Mouse (Mus musculus) embryonic facial prominence, embryonic 10.5 days (tissue): ENCODE measurements around the gene Trpc2. TPM values are rescaled to one million over a fixed set of nuclear protein-coding genes. Genes with fewer than 3 reads are reported as not detected.

Experiments
- DNase-seq: peaks from one replicate; pipeline ENCODE4 v3.0.0-alpha.2; 2017; ENCODE audit warnings: low spot score
- H3K27ac ChIP-seq: fragments of 300-500 bp; sonication (generic); replicated peaks from 2 replicates; pipeline ENCODE4 v1.5.1; 2016; ENCODE audit warnings: mild to moderate bottlenecking
- H3K27me3 ChIP-seq: fragments of 300-500 bp; sonication (generic); replicated peaks from 2 replicates; pipeline ENCODE4 v1.6.1; 2016; ENCODE audit warnings: low read depth, mild to moderate bottlenecking; ENCODE audit not compliant: poor library complexity, severe bottlenecking
- H3K36me3 ChIP-seq: fragments of 300-500 bp; sonication (generic); replicated peaks from 2 replicates; pipeline ENCODE4 v1.6.1; 2016; ENCODE audit warnings: mild to moderate bottlenecking, moderate library complexity
- H3K4me1 ChIP-seq: fragments of 300-500 bp; sonication (generic); 2 replicates; pipeline ENCODE4 v1.6.1; 2016
- H3K4me3 ChIP-seq: fragments of 300-500 bp; sonication (generic); 2 replicates; pipeline ENCODE4 v1.5.1; 2016; ENCODE audit warnings: mild to moderate bottlenecking, moderate library complexity
- H3K9me3 ChIP-seq: fragments of 300-500 bp; sonication (generic); 2 replicates; pipeline ENCODE4 v1.6.1; 2016; ENCODE audit warnings: mild to moderate bottlenecking
- WGBS: fragments of 180-500 bp; shearing (Covaris S2); methylation state at CpG from one replicate; pipeline ENCODE4 v1.1.7; 2016; 5-methylcytosine and 5-hydroxymethylcytosine counted together
- polyA plus RNA-seq: library from polyadenylated mRNA; unstranded; fragments of >200 nt; fragmentation: Nextera tagmentation; extraction: Ambion mirVana; gene quantifications from 2 replicates; pipeline ENCODE4 v1.2.1, GENCODE M21; 2016

Gene Trpc2
- polyA plus RNA-seq, 1 experiment from 2014 or later, result 0.17 TPM

GRCm38 (mm10) chr7:102106700-102107141 lies 23.8 kb downstream of the Trpc2 start:
- no peaks in the 10 kb centered on the region for H3K9me3 ChIP-seq
- no peaks in the 10 kb centered on the region for H3K36me3 ChIP-seq
- 20% methylated on average over 23 of the region's 23 CpGs for WGBS
- H3K4me1 ChIP-seq, result peaks cover 22% of the 10 kb centered on the region
- peak; percentile 44 for DNase-seq
- peak overlapping the region; percentile 51 for H3K4me3 ChIP-seq
- H3K27ac ChIP-seq, result peak overlapping the region; percentile 52
- H3K27me3 ChIP-seq, result peaks cover 18% of the 10 kb centered on the region

- DNase-seq, result no peak
- Histone ChIP-seq H3K9me3 (no peaks in the 10 kb centered on the region), H3K27me3 (peaks cover 18% of the 10 kb centered on the region), H3K4me1 (peaks cover 9% of the 10 kb centered on the region), H3K4me3 (no peak overlapping the region), H3K27ac (no peak overlapping the region), H3K36me3 (no peaks in the 10 kb centered on the region)
- WGBS, result 80% methylated on average over 1 of the region's 1 CpGs
Measured at GRCm38 (mm10) chr7:102108206-102108605, 25.3 kb downstream of the Trpc2 start.

- H3K9me3 ChIP-seq, result no peaks in the 10 kb centered on the region
- peaks cover 9% of the 10 kb centered on the region for H3K4me1 ChIP-seq
- no peak within 1 kb of the TSS for H3K27ac ChIP-seq
- H3K36me3 ChIP-seq, result no peaks in the 10 kb centered on the region
- 75% methylated on average over 7 of the region's 7 CpGs for WGBS
- H3K4me3 ChIP-seq, result no peak within 1 kb of the TSS
- H3K27me3 ChIP-seq, result peaks cover 18% of the 10 kb centered on the region
- no peak for DNase-seq
Measured at GRCm38 (mm10) chr7:102109171-102109570, 26.3 kb downstream of the Trpc2 start, which contains the start of gene Art5. TSS of gene Art5 (minus strand) at chr7:102109489.

DNA sequence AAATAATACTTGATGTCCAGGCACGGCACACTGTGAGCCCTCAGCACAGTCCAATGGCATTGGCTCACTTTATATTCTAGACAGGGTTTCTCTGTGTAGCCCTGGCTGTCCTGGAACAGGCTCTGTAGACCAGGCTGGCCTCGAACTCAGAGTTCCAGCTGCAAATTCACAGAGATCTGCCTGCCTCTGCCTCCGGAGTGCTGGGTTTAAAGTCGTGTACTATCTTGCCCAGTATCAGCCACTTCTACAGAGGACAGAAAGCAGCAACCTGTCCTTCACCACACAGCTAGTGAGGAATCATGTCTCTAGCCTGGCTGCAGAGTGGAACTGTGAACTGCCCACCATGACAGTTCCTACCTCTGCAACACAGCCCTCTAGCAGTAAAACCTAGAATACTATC lies 26.8 kb downstream of the Trpc2 start:
- Histone ChIP-seq H3K4me3 (no peak overlapping the region), H3K36me3 (no peaks in the 10 kb centered on the region), H3K27ac (no peak overlapping the region), H3K4me1 (peaks cover 9% of the 10 kb centered on the region), H3K27me3 (peaks cover 18% of the 10 kb centered on the region), H3K9me3 (no peaks in the 10 kb centered on the region)
- WGBS, result 89% methylated on average over 4 of the region's 4 CpGs
- DNase-seq, result no peak

DNA sequence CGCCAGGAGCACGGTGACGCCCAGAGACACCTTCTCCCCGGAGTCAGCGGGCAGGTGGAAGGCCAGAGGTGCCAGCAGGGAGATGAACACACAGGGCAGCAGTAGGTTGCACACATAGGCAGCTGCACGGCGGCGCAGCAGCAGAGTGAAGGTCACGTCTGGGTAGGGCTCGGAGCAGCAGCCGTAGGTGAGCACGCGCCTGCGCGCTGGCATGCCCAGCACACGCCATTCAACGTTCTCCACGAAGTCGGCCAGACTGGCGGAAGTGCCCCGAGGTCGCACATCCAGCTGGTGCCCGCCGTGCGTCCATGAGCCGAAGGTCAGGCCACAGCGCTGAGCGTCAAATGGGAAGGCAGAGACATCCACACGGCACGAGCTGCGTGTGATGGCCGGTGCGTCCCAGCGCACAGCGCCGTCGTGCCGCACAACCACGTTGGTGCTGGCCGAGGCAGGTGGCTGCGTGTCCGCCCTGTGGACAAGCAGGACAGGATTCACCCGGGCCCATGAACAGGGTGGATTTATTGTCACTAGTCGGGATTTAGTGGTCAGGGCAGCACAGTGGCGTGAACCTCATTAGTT lies 30.3 kb downstream of the Trpc2 start:
- Histone ChIP-seq H3K4me3 (no peak overlapping the region), H3K27ac (no peak overlapping the region), H3K27me3 (no peaks in the 10 kb centered on the region)

GRCm38 (mm10) chr7:102116579-102117331 lies 33.8 kb downstream of the Trpc2 start, which contains the start of gene Chrna10:
TSS of gene Chrna10 (minus strand) at chr7:102116828.
- H3K4me3 ChIP-seq, result no peak within 1 kb of the TSS
- peaks cover 39% of the 10 kb centered on the region for H3K36me3 ChIP-seq
- no peaks in the 10 kb centered on the region for H3K9me3 ChIP-seq
- H3K27ac ChIP-seq, result no peak within 1 kb of the TSS
- WGBS, result 50% methylated on average over 7 of the region's 7 CpGs
- no peaks in the 10 kb centered on the region for H3K27me3 ChIP-seq
- DNase-seq, result no peak
- no peaks in the 10 kb centered on the region for H3K4me1 ChIP-seq

More for the DNA sequence above, 30.3 kb downstream of the Trpc2 start:
- Histone ChIP-seq H3K9me3 (no peaks in the 10 kb centered on the region), H3K4me1 (no peaks in the 10 kb centered on the region), H3K36me3 (peaks cover 4% of the 10 kb centered on the region)
- WGBS, result 82% methylated on average over 45 of the region's 45 CpGs
- no peak for DNase-seq

DNA sequence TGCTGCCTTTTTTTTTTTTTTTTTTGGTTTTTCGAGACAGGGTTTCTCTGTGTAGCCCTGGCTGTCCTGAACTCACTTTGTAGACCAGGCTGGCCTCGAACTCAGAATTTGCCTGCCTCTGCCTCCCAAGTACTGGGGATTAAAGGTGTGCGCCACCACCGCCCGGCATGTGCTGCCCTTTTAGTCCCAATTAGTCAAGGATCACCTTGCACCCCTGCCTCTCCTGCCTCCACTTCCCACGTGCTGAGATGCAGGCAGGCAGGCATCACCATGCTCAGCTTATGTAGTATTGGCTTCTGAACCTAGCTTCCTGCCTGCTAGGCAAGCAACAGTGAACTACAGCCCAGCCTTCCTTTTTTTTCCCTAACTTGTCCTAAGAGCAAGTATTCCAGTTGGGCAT lies 34.5 kb downstream of the Trpc2 start:
- Histone ChIP-seq H3K9me3 (no peaks in the 10 kb centered on the region), H3K4me3 (no peak overlapping the region), H3K36me3 (peaks cover 45% of the 10 kb centered on the region), H3K27ac (no peak overlapping the region), H3K27me3 (no peaks in the 10 kb centered on the region), H3K4me1 (no peaks in the 10 kb centered on the region)
- 74% methylated on average over 6 of the region's 6 CpGs for WGBS
- DNase-seq, result no peak

DNA sequence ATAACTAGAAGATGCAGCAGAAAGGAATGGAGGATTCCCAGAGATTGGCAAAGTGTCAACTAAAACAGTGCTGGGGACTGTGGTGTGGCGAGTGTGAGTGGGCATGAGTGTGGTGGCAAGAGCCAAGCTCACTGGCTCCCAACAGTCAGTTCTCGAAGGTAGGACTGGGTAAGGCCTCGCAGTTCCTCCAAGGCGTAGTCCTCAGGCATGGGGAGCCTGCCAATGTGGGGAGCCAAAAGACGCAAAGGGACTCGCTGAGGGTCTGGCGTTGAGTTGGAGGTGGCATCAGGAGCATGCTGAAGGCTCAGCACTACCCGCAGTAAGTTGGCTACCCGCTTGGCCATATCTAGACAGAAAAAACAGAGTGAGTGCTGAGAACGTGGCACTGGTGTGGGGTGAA lies 37.4 kb downstream of the Trpc2 start:
- Histone ChIP-seq H3K27ac (no peak overlapping the region), H3K27me3 (no peaks in the 10 kb centered on the region), H3K9me3 (no peaks in the 10 kb centered on the region), H3K36me3 (peaks cover 74% of the 10 kb centered on the region), H3K4me1 (no peaks in the 10 kb centered on the region), H3K4me3 (no peak overlapping the region)
- DNase-seq, result no peak
- WGBS, result 95% methylated on average over 10 of the region's 10 CpGs

GRCm38 (mm10) chr7:102132395-102132794 lies 49.5 kb downstream of the Trpc2 start:
- no peaks in the 10 kb centered on the region for H3K4me1 ChIP-seq
- 95% methylated on average over 4 of the region's 4 CpGs for WGBS

DNA sequence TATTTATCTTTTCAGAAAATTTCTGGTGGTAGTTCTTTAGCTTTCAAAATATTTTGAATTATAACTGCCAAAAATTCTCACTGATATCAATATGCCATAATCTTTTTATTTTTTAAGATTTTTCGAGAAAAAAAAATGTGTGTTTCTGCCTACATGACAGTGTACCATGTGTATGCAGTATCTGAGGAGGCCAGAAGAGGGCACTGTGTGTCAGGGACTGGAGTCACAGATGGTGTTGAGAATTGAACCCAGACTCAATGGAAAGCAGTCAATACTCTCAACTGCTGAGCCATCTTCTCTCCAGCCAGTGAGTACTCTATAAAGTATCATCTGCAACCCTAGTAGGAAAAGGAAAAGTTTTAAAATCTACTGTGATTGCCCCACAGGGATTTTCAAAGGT lies 54.5 kb downstream of the Trpc2 start:
- WGBS, result 81% methylated on average over 1 of the region's 1 CpGs
- no peak overlapping the region for H3K27ac ChIP-seq
- H3K36me3 ChIP-seq, result peaks cover 99% of the 10 kb centered on the region
- DNase-seq, result peak; percentile 48
- no peaks in the 10 kb centered on the region for H3K4me1 ChIP-seq
- H3K9me3 ChIP-seq, result no peaks in the 10 kb centered on the region
- no peak overlapping the region for H3K4me3 ChIP-seq
- no peaks in the 10 kb centered on the region for H3K27me3 ChIP-seq

More at GRCm38 (mm10) chr7:102132395-102132794, 49.5 kb downstream of the Trpc2 start:
- Histone ChIP-seq H3K27me3 (no peaks in the 10 kb centered on the region), H3K36me3 (peaks cover 100% of the 10 kb centered on the region), H3K27ac (no peak overlapping the region), H3K9me3 (no peaks in the 10 kb centered on the region), H3K4me3 (no peak overlapping the region)
- DNase-seq, result no peak

DNA sequence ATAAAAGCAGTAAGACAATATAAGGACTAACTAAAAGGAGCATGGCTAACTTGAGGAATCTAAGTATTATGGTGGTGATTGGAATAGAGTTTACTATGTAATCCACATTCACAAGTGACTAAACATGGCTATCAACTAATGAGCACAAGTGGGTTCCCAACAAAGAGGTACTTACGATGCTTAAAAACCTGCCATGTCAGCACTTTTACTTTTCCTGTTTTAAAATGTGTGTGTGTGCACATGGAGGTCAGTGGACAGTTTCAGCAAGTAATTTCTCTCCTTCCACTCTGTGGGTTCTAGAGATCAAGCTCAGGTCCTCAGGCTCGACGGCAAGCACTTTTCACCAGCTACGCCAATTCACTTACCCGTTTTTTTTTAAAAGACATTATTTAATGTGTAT lies 55.0 kb downstream of the Trpc2 start:
- 96% methylated on average over 5 of the region's 5 CpGs for WGBS
- peaks cover 97% of the 10 kb centered on the region for H3K36me3 ChIP-seq

More for the DNA sequence above, 55.0 kb downstream of the Trpc2 start:
- DNase-seq, result no peak
- Histone ChIP-seq H3K27ac (no peak overlapping the region), H3K4me1 (no peaks in the 10 kb centered on the region), H3K27me3 (no peaks in the 10 kb centered on the region), H3K9me3 (no peaks in the 10 kb centered on the region), H3K4me3 (no peak overlapping the region)
